Mouse (Mus musculus): ENCODE measurements around the gene Itpripl2. TPM values are rescaled to one million over a fixed set of nuclear protein-coding genes. Genes with fewer than 3 reads are reported as not detected.

Gene Itpripl2
- total and polyA plus RNA-seq, 3 experiments = not detected

- no peak overlapping the region for H3K9ac ChIP-seq (ENCODE audit: insufficient read depth, low read depth)
- DNase-seq (ENCODE audit: extremely low read depth) = no peak
- dilution Hi-C loops (cut with MboI; ENCODE audit: extremely low pct_ligation_motif_present, extremely low pct_unique_long_range_greater_than_20kb, low sequenced_read_pairs) = no loop called here
- no peak overlapping the region for H3K4me3 ChIP-seq (replicated peaks in 1 of 3; ENCODE audit: low read depth in 2 of 3, low read length in 2 of 3, poor library complexity in 1 of 3)
- no peaks in the 10 kb centered on the region for H3K79me2 ChIP-seq (replicated peaks; ENCODE audit: control insufficient read depth, extremely low read depth, insufficient read depth, poor library complexity, severe bottlenecking)
- peaks cover 0 to 16% of the 10 kb centered on the region in 2 experiments for H3K36me3 ChIP-seq (replicated peaks in 1 of 2; ENCODE audit: control insufficient read depth in 1 of 2, insufficient read depth in 1 of 2, low read length in 1 of 2)
- no peak overlapping the region for H3K27ac ChIP-seq (ENCODE audit: insufficient read depth, low read depth)
- peaks cover 2 to 4% of the 10 kb centered on the region in 2 experiments; a peak in 1 of 4 replicates for H3K4me1 ChIP-seq (ENCODE audit: control insufficient read depth in 1 of 2, insufficient read depth in 2 of 2)
- H3K9me3 ChIP-seq (replicated peaks; ENCODE audit: low read length) = no peaks in the 10 kb centered on the region
- no peak overlapping the region for H3K4me2 ChIP-seq (ENCODE audit: insufficient read depth, low read depth, poor library complexity, severe bottlenecking)
- no peaks in the 10 kb centered on the region for H3K27me3 ChIP-seq (replicated peaks)
- in situ Hi-C loops (cut with MboI; ENCODE audit: low pct_ligation_motif_present, low pct_unique_long_range_greater_than_20kb, low sequenced_read_pairs) = loop anchor here (10.0 kb wide), 1 partner anchor 215 kb away; no protein-coding TSS in a partner anchor
- TF ChIP-seq KAT2A (IDR thresholded peaks at IDR 0.05; ENCODE audit: insufficient replicate concordance, low read length) (no peak), HCFC1 (IDR thresholded peaks at IDR 0.05; ENCODE audit: low read depth, low read length) (no peak), ELF1 (IDR thresholded peaks at IDR 0.05; ENCODE audit: low read depth, low read length) (no peak), GABPA (IDR thresholded peaks at IDR 0.05; ENCODE audit: insufficient replicate concordance, low read depth, low read length) (no peak), USF1 (IDR thresholded peaks at IDR 0.05; ENCODE audit: low read depth, low read length) (no peak), ZMIZ1 (IDR thresholded peaks at IDR 0.05; ENCODE audit: low read depth, low read length) (no peak), USF2 (conservative IDR thresholded peaks at IDR 0.05; ENCODE audit: low read depth, low read length) (no peak)
Observed at GRCm38 (mm10) chr7:118519661-118520060, 27.9 kb upstream of the Itpripl2 start.

- DNase-seq (ENCODE audit: extremely low read depth) = peak; percentile 45
- H3K9ac ChIP-seq (ENCODE audit: insufficient read depth, low read depth) = no peak overlapping the region
- H3K9me3 ChIP-seq (replicated peaks; ENCODE audit: low read length) = no peaks in the 10 kb centered on the region
- peak; percentile 38 for TF ChIP-seq ZC3H11A (IDR thresholded peaks at IDR 0.05; ENCODE audit: low read depth, low read length)
- TF ChIP-seq NELFE (IDR thresholded peaks at IDR 0.05; ENCODE audit: low read depth, low read length) = peak; percentile 34; the same call in 1 of the 2 replicates
- no peak for TF ChIP-seq USF1 (IDR thresholded peaks at IDR 0.05; ENCODE audit: low read depth, low read length)
- no peak for TF ChIP-seq EP300 (IDR thresholded peaks at IDR 0.05; ENCODE audit: low read length)
- TF ChIP-seq CTCF (conservative IDR thresholded peaks at IDR 0.05 in 1 of 2, IDR thresholded peaks at IDR 0.05 in 1 of 2; ENCODE audit: low read depth in 2 of 2, low read length in 2 of 2) = peak in 1 of 2 experiments; percentile 98; a peak in 2 of 4 replicates
- 0 out of 2 replicates have a peak, but pooled peaks have one; percentile 19 for TF ChIP-seq NRF1 (IDR thresholded peaks at IDR 0.05; ENCODE audit: low read depth, low read length)
- TF ChIP-seq BHLHE40 (IDR thresholded peaks at IDR 0.05; ENCODE audit: low read depth, low read length) = peak; percentile 16; the same call in 1 of the 2 replicates
- TF ChIP-seq PAX5 (IDR thresholded peaks at IDR 0.05; ENCODE audit: low read length) = no peak
- peak; percentile 93 for TF ChIP-seq SMC3 (IDR thresholded peaks at IDR 0.05; ENCODE audit: low read depth, low read length)
- TF ChIP-seq TBP (conservative IDR thresholded peaks at IDR 0.05; ENCODE audit: low read depth, low read length) = no peak
- no peak for TF ChIP-seq SIN3A (IDR thresholded peaks at IDR 0.05; ENCODE audit: low read length)
- TF ChIP-seq POLR2AphosphoS2 (IDR thresholded peaks at IDR 0.05; ENCODE audit: low read depth, low read length) = no peak
- no peak for TF ChIP-seq ZKSCAN1 (IDR thresholded peaks at IDR 0.05; ENCODE audit: borderline replicate concordance, low read depth, low read length)
- no peak for TF ChIP-seq CHD1 (IDR thresholded peaks at IDR 0.05; ENCODE audit: low read depth, low read length)
- TF ChIP-seq MAZ (IDR thresholded peaks at IDR 0.05; ENCODE audit: low read depth, low read length) = no peak
- no peak for TF ChIP-seq MYC (IDR thresholded peaks at IDR 0.05; ENCODE audit: low read depth, low read length)
- peak; percentile 81 for TF ChIP-seq RAD21 (IDR thresholded peaks at IDR 0.05; ENCODE audit: low read depth, low read length)
- H3K79me2 ChIP-seq (replicated peaks; ENCODE audit: control insufficient read depth, extremely low read depth, insufficient read depth, poor library complexity, severe bottlenecking) = no peaks in the 10 kb centered on the region
- no peaks in the 10 kb centered on the region for H3K27me3 ChIP-seq (replicated peaks)
- no peak overlapping the region for H3K4me3 ChIP-seq (replicated peaks in 1 of 3; ENCODE audit: low read depth in 2 of 3, low read length in 2 of 3, poor library complexity in 1 of 3)
- no peak overlapping the region for H3K27ac ChIP-seq (ENCODE audit: insufficient read depth, low read depth)
- peaks cover 2 to 4% of the 10 kb centered on the region in 2 experiments; a peak in 1 of 4 replicates for H3K4me1 ChIP-seq (ENCODE audit: control insufficient read depth in 1 of 2, insufficient read depth in 2 of 2)
- H3K4me2 ChIP-seq (ENCODE audit: insufficient read depth, low read depth, poor library complexity, severe bottlenecking) = no peak overlapping the region
- H3K36me3 ChIP-seq (replicated peaks in 1 of 2; ENCODE audit: control insufficient read depth in 1 of 2, insufficient read depth in 1 of 2, low read length in 1 of 2) = peaks cover 0 to 11% of the 10 kb centered on the region in 2 experiments
- dilution Hi-C loops (cut with MboI; ENCODE audit: extremely low pct_ligation_motif_present, extremely low pct_unique_long_range_greater_than_20kb, low sequenced_read_pairs) = no loop called here
- in situ Hi-C loops (cut with MboI; ENCODE audit: low pct_ligation_motif_present, low pct_unique_long_range_greater_than_20kb, low sequenced_read_pairs) = no loop called here
Observed at GRCm38 (mm10) chr7:118518687-118519086, 26.9 kb upstream of the Itpripl2 start.
